Mouse (Mus musculus) embryonic stem cell, embryonic (primary cell): ENCODE measurements at regions not wholly inside any gene's neighbourhood (a gene's known extent, or its start where the extent isn't known, plus 50 kb on each side); places are given as distances from the start of the nearest gene placed in this dataset.

Experiments used
- CTCF ChIA-PET, 4 experiments: fragments of 300-600 bp in 2 of 4; fragments of 350-600 bp in 2 of 4; sonication (Branson Sonifier 250); formaldehyde crosslinking; loops; one replicate each; lab custom pipeline; 2022; ENCODE audit warnings: inconsistent platforms in 2 of 4; lab: Charles Lee
- POLR2A ChIA-PET, 4 experiments: fragments of 300-600 bp in 2 of 4; fragments of 350-600 bp in 2 of 4; sonication (Branson Sonifier 250); formaldehyde crosslinking; loops; one replicate each; lab custom pipeline; 2022; ENCODE audit warnings: antibody characterized with exemption in 4 of 4, inconsistent platforms in 1 of 4; lab: Charles Lee

- ChIA-PET POLR2A (no interaction called here), CTCF (no interaction called here)
Measured at GRCm38 (mm10) chr11:26956153-26956552, 362.4 kb upstream of the Vrk2 start.

GRCm38 (mm10) chr11:26931766-26932165, 338.0 kb upstream of the Vrk2 start:
- POLR2A ChIA-PET: no interaction called here
- CTCF ChIA-PET: no interaction called here

- POLR2A ChIA-PET: no interaction called here
- CTCF ChIA-PET: no interaction called here
Measured at GRCm38 (mm10) chr11:26907099-26907498, 313.3 kb upstream of the Vrk2 start.

GRCm38 (mm10) chr11:26881635-26882034, 287.8 kb upstream of the Vrk2 start:
- POLR2A ChIA-PET: interaction anchor here in 1 of 4 experiments (0.7 kb wide), 2 partner anchors 773 to 1723 kb away, joined by 3 to 5 read pairs; no protein-coding TSS in a partner anchor
- CTCF ChIA-PET: no interaction called here
